Mouse (Mus musculus): ENCODE measurements around the gene Zfp600.
"Not testable (repeated sequence)": the region's sequence is repeated elsewhere in the genome, so short reads cannot be mapped to it uniquely, and the experiment has no call there.

Gene Zfp600

DNA sequence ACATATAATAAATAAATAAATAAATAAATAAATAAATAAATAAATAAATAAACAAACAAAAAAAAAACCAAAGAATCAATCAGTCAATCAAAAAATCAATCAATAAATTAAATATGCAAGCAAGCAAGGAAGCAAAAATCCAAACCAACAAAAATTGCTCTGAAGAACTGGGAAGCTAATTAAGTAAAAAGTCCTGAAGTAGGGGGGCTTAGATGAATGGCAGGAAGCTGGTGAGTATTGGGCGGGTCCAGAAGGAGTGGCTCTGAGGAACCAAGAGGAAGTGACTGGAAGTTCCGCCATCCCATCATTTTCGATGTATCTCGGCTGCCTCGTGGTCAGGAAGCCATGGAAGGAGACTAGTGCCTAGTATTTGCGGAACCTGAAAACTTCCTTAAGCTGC lies at the start of gene Zfp600:
TSS of gene Zfp600 (plus strand) at position 301 of the 400 bp plus-strand sequence.
- not testable (repeated sequence) for DNase-seq (ENCODE audit: low spot score)

DNA sequence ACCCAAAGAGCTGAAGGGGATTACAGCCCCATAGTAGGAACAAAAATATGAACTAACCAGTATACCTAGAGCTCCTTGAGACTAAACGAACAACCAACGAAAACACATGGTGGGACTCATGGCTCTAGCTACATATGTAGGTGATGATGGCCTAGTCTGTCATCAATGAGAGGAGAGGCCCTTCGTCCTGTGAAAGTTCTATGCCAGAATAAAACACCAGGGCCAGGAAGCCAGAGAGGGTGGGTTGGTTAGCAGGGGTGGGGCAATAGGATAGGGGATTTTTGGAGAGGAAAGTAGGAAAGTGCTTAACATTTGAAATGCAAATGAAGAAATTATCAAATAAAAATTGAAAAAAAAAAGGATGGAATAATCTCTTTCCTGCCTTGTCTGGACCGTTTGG lies 6.3 kb downstream of the Zfp600 start:
- not testable (repeated sequence) for DNase-seq (ENCODE audit: low spot score)

DNA sequence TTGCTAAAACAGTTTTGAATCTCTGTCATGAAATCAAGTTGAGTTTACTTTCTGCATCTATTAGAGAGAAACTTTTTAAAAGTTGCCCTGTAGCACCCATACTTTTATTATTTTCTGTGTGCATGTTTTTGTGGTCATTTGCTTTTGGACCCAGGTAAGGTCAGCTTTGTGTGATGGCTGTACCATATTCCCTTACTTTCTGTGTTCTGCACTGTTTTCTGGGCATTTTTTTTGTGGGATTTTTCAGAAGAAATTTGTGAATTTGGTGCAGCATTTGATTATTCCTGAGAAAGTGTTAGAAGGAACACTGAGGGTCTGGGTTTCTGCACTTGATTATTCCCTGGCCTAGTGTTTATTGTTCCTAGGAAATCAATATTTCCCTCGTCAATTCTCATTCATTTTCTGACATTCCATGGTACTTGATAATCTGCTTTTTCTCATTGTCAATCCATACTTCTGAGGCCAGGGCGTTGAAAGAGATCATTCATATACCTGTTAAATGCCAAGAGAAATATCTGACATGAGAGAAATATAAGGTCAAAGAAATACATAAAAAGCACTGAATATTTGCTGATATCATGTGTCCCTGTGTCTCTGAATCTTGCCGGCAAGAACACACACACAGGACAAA lies 10.7 kb downstream of the Zfp600 start:
- not testable (repeated sequence) for DNase-seq (ENCODE audit: low spot score)

DNA sequence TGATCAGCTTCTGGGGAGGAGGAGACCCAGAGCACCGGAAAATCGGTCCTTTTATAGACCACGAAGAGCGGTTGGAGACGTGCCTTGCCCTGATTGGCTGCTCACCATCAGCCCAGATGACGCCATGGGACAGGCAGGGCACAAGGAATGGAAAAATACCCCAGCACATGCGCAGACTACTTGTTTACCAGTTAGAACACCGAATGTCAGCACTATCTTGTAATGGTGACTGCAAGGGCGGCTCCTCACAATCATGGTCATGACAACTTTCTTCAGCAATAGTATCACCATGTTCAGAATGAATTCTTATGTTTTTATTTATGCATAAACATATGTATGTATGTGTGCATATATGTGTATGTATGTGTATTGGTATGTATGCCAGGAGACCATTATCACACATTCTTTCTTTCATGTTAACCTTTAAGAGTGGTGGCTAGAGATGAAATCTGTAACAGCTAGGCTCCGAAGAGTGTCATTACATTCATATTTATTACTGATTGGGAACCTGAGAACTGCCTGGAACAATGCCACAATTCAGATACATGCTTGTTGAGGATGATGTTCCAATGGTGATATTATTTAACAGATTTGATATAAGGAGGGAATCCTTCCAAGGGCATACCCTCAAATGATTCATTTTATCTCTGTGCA lies 11.4 kb downstream of the Zfp600 start:
- not testable (repeated sequence) for DNase-seq (ENCODE audit: low spot score)

DNA sequence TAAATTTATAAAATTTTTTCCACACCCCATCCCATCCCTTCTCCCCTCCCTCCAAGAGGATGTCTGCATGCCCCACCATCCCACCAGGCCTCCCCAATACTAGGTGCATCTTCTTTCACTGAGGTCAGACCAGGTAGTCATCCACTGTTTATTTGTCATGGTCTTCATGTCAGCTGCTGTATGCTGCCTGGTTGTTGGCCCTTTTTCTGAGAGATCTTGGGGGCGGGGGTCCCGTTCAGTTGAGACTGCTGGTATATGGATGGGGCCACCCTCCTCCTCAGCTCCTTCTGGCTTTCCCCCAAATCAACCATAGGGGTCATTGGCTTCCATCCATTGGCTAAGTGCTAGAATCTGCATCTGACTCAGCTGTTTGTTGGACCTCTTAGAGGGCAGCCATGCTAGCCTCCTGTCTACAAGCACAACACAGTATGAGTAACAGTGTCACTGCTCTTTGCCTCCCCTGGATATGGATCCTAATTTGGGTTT lies 12.1 kb downstream of the Zfp600 start:
- not testable (repeated sequence) for DNase-seq (ENCODE audit: low spot score)

DNA sequence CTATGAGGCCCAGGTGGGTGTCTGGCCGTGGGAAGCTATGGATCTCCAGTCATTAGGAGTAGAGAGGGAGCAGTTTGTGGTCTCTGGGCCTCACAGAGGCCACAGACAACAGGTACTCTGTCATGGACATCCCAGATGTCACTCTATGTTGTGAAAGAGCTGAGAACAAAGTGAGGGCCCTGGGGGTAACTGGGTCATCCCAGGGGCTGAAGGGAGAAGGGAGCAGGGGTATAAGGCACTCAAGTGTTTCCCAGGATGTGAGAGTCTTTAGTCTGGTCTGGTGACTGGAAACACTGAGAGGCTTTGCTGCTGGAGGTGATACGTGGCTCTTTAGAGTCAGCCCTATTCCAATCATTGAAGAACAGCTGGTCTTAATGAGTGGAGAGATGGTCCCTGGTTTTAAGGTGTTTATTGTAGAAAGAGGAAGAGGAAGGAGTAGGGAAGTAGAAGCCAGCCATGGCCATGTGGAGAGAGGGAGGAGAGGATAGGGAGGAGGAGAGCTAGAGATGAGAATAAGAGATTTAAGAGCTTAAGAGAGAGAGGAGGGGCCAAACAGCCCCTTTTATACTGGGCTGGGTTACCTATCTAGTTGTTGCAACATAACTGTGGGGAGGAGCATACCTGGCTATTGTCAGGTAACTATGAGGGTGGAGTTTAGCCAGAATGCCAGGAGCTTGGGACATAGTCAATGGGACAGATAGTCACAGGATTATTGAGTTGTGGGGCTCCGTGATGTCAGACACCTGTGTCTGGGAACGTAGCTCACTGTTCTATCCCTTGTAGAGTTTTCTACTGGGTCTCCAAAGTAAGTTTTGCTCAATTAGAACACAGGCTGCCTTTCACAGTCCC lies 17.0 kb downstream of the Zfp600 start:
- not testable (repeated sequence) for DNase-seq (ENCODE audit: low spot score)

DNA sequence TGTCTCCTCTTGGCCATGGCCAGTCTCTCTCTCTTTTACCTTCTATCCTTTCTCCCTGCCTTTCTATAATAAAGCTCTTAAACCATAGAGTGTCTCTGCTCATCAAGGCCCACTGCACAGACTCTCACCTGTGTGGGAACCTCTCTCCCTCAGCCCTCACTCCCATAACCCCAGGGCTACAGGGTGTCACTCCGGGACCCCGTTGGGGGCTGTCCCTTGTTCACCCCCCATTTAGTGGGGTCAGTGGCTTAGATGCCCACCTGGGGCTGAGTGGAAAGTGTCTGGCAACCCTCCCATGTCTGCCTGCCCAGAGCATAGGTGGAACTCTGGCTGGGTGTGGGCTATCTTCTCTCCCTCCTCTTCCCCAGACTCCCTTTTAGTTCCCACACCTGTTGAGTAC lies 47.7 kb downstream of the Zfp600 start:
- DNase-seq (ENCODE audit: low spot score) = not testable (repeated sequence)

DNA sequence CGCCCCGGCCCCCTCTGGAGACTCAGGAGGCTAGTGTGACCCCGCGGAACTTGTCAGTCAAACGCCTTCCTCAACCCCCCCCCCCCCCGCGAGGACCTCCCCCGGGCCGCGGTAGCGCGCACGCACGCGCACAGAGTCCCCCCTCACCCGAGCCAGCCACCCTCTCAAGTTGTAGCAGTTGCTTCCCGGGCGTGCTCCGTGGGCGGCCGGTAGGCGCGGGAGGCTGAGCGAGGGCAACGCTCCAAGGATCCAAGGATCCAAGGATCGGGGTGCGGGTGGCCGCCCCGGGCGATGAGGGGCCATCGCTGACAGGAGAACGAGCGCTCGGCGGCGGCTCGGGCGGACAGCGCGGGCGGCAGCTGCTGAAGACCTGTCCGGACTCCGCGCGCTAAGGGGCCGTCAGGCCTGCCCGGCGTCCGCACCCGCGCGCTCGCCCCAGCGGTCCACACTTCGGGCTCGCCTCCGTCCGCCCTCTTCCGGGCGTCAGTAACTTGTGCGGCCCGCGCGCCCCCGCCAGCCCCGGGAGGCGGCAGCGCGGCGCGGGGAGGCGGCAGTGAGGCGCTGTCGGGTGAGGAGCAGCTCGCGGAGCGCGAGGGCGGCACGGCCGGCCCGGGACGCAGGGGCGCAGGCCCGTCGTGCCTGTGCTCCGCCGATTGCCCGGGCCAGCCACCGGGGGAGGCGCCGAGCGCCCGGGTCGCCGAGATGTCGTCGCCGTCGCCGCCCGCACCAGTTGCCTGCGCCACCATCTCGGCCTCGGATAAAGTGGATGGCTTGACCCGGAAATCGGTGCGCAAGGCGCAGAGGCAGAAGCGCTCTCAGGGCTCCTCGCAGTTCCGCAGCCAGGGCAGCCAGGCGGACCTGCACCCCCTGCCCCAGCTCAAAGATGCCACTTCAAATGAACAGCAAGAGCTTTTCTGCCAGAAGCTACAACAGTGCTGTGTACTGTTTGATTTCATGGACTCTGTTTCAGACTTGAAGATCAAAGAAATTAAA lies 82.9 kb downstream of the Zfp600 start:
- DNase-seq (ENCODE audit: low spot score) = not testable (repeated sequence)

DNA sequence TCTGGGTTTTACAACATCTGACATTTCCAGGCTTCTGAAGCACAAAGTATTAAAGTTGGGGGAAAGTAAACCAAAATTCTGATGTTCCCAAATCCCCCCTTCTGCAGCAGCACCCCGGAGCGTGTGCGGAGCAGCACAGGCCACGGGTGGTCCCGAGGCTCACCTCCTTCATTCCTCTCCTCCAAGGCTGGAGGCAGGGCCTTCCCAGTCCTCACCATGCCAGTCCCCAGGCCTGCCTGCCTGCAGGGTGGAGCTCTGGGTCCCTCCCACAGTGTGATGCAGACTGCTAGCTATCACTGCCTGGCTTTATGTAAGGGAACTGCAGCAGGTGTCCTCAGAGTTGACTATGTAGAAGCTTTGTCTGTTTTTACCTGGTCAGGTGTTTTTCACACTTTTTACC lies 85.5 kb downstream of the Zfp600 start:
- not testable (repeated sequence) for DNase-seq (ENCODE audit: low spot score)
